Mouse (Mus musculus): Measurements from ENCODE around the gene Dhps.
"Not testable (repeated sequence)": the region's sequence is repeated elsewhere in the genome, so short reads cannot be mapped to it uniquely, and the experiment has no call there.

Dhps gene

GRCm38 (mm10) chr8:85057367-85057766 is 14.2 kb upstream of the Dhps start:
- in situ Hi-C loops (cut with MboI; ENCODE audit: low pct_unique_long_range_greater_than_20kb in 1 of 2, low sequenced_read_pairs in 2 of 2, unreplicated experiment in 1 of 2): no loop called here

GRCm38 (mm10) chr8:85059879-85060616 is 11.5 kb upstream of the Dhps start, which contains the start of gene Fbxw9:
Gene Fbxw9 (plus strand): TSS chr8:85060055.
- in situ Hi-C loops (cut with MboI; ENCODE audit: low pct_unique_long_range_greater_than_20kb in 1 of 2, low sequenced_read_pairs in 2 of 2, unreplicated experiment in 1 of 2): no loop called here

- in situ Hi-C loops (cut with MboI; ENCODE audit: low pct_unique_long_range_greater_than_20kb in 1 of 2, low sequenced_read_pairs in 2 of 2, unreplicated experiment in 1 of 2): no loop called here
These were observed 9.0 kb upstream of the Dhps start for GRCm38 (mm10) chr8:85062603-85063002.

GRCm38 (mm10) chr8:85065213-85065612 is 6.3 kb upstream of the Dhps start:
- in situ Hi-C loops (cut with MboI; ENCODE audit: low pct_unique_long_range_greater_than_20kb in 1 of 2, low sequenced_read_pairs in 2 of 2, unreplicated experiment in 1 of 2): no loop called here

GRCm38 (mm10) chr8:85067155-85067554 is 4.4 kb upstream of the Dhps start:
- in situ Hi-C loops (cut with MboI; ENCODE audit: low pct_unique_long_range_greater_than_20kb in 1 of 2, low sequenced_read_pairs in 2 of 2, unreplicated experiment in 1 of 2): no loop called here

- in situ Hi-C loops (cut with MboI; ENCODE audit: low pct_unique_long_range_greater_than_20kb in 1 of 2, low sequenced_read_pairs in 2 of 2, unreplicated experiment in 1 of 2): no loop called here
These were observed 3.6 kb upstream of the Dhps start, which contains the start of gene Gm5741 for GRCm38 (mm10) chr8:85067982-85068381. Gene Gm5741 (minus strand): TSS chr8:85067982.

GRCm38 (mm10) chr8:85071041-85071440 is 516 bp upstream of the Dhps start:
- in situ Hi-C loops (cut with MboI; ENCODE audit: low pct_unique_long_range_greater_than_20kb in 1 of 2, low sequenced_read_pairs in 2 of 2, unreplicated experiment in 1 of 2): no loop called here

GRCm38 (mm10) chr8:85072364-85072929 is 890 bp downstream of the Dhps start:
- in situ Hi-C loops (cut with MboI; ENCODE audit: low pct_unique_long_range_greater_than_20kb in 1 of 2, low sequenced_read_pairs in 2 of 2, unreplicated experiment in 1 of 2): no loop called here

GRCm38 (mm10) chr8:85073041-85073612 is 1.6 kb downstream of the Dhps start:
- in situ Hi-C loops (cut with MboI; ENCODE audit: low pct_unique_long_range_greater_than_20kb in 1 of 2, low sequenced_read_pairs in 2 of 2, unreplicated experiment in 1 of 2): no loop called here

- in situ Hi-C loops (cut with MboI; ENCODE audit: low pct_unique_long_range_greater_than_20kb in 1 of 2, low sequenced_read_pairs in 2 of 2, unreplicated experiment in 1 of 2): no loop called here
These were observed 2.6 kb downstream of the Dhps start for GRCm38 (mm10) chr8:85074167-85074566.

GRCm38 (mm10) chr8:85074617-85075016 is 3.1 kb downstream of the Dhps start:
- in situ Hi-C loops (cut with MboI; ENCODE audit: low pct_unique_long_range_greater_than_20kb in 1 of 2, low sequenced_read_pairs in 2 of 2, unreplicated experiment in 1 of 2): no loop called here

GRCm38 (mm10) chr8:85076001-85076400 is 4.4 kb downstream of the Dhps start:
- in situ Hi-C loops (cut with MboI; ENCODE audit: low pct_unique_long_range_greater_than_20kb in 1 of 2, low sequenced_read_pairs in 2 of 2, unreplicated experiment in 1 of 2): no loop called here

GRCm38 (mm10) chr8:85076993-85077392 is 5.4 kb downstream of the Dhps start:
- in situ Hi-C loops (cut with MboI; ENCODE audit: low pct_unique_long_range_greater_than_20kb in 1 of 2, low sequenced_read_pairs in 2 of 2, unreplicated experiment in 1 of 2): no loop called here

- in situ Hi-C loops (cut with MboI; ENCODE audit: low pct_unique_long_range_greater_than_20kb in 1 of 2, low sequenced_read_pairs in 2 of 2, unreplicated experiment in 1 of 2): no loop called here
These were observed 8.6 kb downstream of the Dhps start for GRCm38 (mm10) chr8:85080214-85080531.

- in situ Hi-C loops (cut with MboI; ENCODE audit: low pct_unique_long_range_greater_than_20kb in 1 of 2, low sequenced_read_pairs in 2 of 2, unreplicated experiment in 1 of 2): no loop called here
These were observed 9.1 kb downstream of the Dhps start, which contains the start of gene Wdr83os for GRCm38 (mm10) chr8:85080532-85081215. Gene Wdr83os (plus strand): TSS chr8:85080740.

- in situ Hi-C loops (cut with MboI; ENCODE audit: low pct_unique_long_range_greater_than_20kb in 1 of 2, low sequenced_read_pairs in 2 of 2, unreplicated experiment in 1 of 2): no loop called here
These were observed 9.6 kb downstream of the Dhps start, which contains the start of gene Wdr83 for GRCm38 (mm10) chr8:85081216-85081555. Gene Wdr83 (minus strand): TSS chr8:85081306.

GRCm38 (mm10) chr8:85082169-85082568 is 10.6 kb downstream of the Dhps start:
- in situ Hi-C loops (cut with MboI; ENCODE audit: low pct_unique_long_range_greater_than_20kb in 1 of 2, low sequenced_read_pairs in 2 of 2, unreplicated experiment in 1 of 2): not testable (repeated sequence)

- in situ Hi-C loops (cut with MboI; ENCODE audit: low pct_unique_long_range_greater_than_20kb in 1 of 2, low sequenced_read_pairs in 2 of 2, unreplicated experiment in 1 of 2): no loop called here
These were observed 11.7 kb downstream of the Dhps start, which contains the start of gene Man2b1 for GRCm38 (mm10) chr8:85083108-85083813. Gene Man2b1 (plus strand): TSS chr8:85083270.

GRCm38 (mm10) chr8:85084633-85085032 is 13.1 kb downstream of the Dhps start:
- in situ Hi-C loops (cut with MboI; ENCODE audit: low pct_unique_long_range_greater_than_20kb in 1 of 2, low sequenced_read_pairs in 2 of 2, unreplicated experiment in 1 of 2): no loop called here
